Mouse (Mus musculus) myocyte (in vitro differentiated cells): Measurements from ENCODE around the gene 4930579G24Rik.

Experiments
- CEBPB ChIP-seq: IDR thresholded peaks from 2 replicates; pipeline ENCODE4 v1.6.1; 2011; ENCODE audit warnings: mild to moderate bottlenecking, moderate library complexity; ENCODE audit not compliant: poor library complexity, insufficient read depth, severe bottlenecking
- E2F4 ChIP-seq: IDR thresholded peaks from one replicate; pipeline ENCODE4 v1.6.1; 2011; ENCODE audit warnings: mild to moderate bottlenecking, control low read depth, moderate library complexity; ENCODE audit not compliant: insufficient read depth
- MAX ChIP-seq: IDR thresholded peaks from one replicate; pipeline ENCODE4 v1.6.1; 2011; ENCODE audit warnings: low read depth, mild to moderate bottlenecking, control low read depth
- MYOD1 ChIP-seq, 3 experiments: IDR thresholded peaks; one replicate each; pipeline ENCODE4 v1.6.1; 2011; ENCODE audit warnings: control low read depth in 2 of 3, low read depth in 2 of 3, mild to moderate bottlenecking in 2 of 3, moderate library complexity in 1 of 3; ENCODE audit not compliant: insufficient read length in 2 of 3, control insufficient read depth in 1 of 3
- MYOG ChIP-seq, 3 experiments: IDR thresholded peaks; one replicate each; pipeline ENCODE4 v1.6.1; 2011; ENCODE audit warnings: control low read depth in 2 of 3, low read depth in 2 of 3, mild to moderate bottlenecking in 2 of 3; ENCODE audit not compliant: insufficient read length in 2 of 3, control insufficient read depth in 1 of 3, insufficient read depth in 1 of 3
- POLR2A ChIP-seq: IDR thresholded peaks from one replicate; pipeline ENCODE4 v1.6.1; 2011; ENCODE audit warnings: low read depth, mild to moderate bottlenecking, control low read depth, moderate library complexity; ENCODE audit not compliant: insufficient read length
- POLR2AphosphoS2 ChIP-seq: IDR thresholded peaks from one replicate; pipeline ENCODE4 v1.6.1; 2011; ENCODE audit warnings: low read depth, control low read depth; ENCODE audit not compliant: insufficient read length
- REST ChIP-seq: IDR thresholded peaks from one replicate; pipeline ENCODE4 v1.6.1; 2011; ENCODE audit warnings: mild to moderate bottlenecking, control low read depth, moderate library complexity; ENCODE audit not compliant: insufficient read depth, insufficient read length
- TCF12 ChIP-seq: IDR thresholded peaks from one replicate; pipeline ENCODE4 v1.6.1; 2011; ENCODE audit warnings: mild to moderate bottlenecking, control low read depth; ENCODE audit not compliant: poor library complexity, insufficient read depth, severe bottlenecking
- TCF3 ChIP-seq: IDR thresholded peaks from one replicate; pipeline ENCODE4 v1.6.1; 2011; ENCODE audit warnings: low read depth, control low read depth; ENCODE audit not compliant: insufficient read length
- USF1 ChIP-seq: IDR thresholded peaks from one replicate; pipeline ENCODE4 v1.6.1; 2011; ENCODE audit warnings: low read depth, mild to moderate bottlenecking, control low read depth, moderate library complexity

DNA sequence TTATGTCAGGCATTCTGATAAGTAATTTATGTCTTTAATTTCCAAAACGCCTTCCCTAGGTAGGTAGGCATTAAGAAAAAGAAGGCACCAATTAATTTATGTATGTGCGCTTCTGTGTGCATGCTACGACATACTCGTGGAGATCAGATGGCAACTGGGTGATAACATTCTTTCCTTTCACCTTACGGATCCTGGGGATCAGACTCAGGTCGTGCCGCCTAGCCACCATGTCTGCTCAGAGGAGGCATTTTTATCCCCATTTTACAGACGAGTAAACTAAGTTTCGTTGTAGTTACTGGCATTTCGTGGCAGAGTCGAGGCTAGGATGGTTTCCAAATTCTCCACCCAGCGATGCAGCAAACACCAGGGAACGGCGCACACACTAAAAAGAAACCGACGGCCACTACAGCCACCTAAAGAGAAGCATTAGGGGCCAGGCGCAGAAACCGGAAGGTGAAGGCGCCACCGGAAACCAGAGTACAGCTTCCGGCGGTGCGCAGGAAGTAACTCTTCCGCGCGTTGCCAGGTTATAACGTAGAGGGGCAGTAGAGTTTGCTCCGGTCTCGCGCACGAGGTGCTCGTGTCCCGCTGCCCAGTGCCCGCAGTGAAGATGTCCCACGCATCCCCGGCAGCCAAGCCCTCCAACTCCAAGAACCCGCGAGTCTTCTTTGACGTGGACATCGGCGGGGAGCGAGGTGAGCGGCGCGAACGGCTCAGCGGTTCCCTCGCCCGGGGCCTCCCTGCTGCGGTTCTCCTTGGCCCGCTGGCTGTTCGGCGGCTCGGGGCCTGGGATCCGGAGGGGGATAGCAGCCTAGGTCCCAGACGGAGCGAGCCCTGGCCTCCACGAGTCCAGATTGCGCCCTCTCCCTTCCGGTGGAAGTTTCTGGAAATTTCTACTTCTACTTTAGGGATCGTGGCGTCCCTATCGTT lies 37.8 kb upstream of the 4930579G24Rik start, which contains the start of gene Ppid:
- TF ChIP-seq CEBPB (no peak), TCF12 (no peak), MAX (no peak), MYOD1 (IDR thresholded peaks at IDR 0.05; ENCODE audit: control insufficient read depth in 1 of 3, insufficient read length in 2 of 3, low read depth in 2 of 3) (no peak), POLR2A (peak; percentile 92), REST (no peak), MYOG (IDR thresholded peaks at IDR 0.05; ENCODE audit: control insufficient read depth in 1 of 3, insufficient read depth in 1 of 3, insufficient read length in 2 of 3, low read depth in 2 of 3) (peak in 1 of 3 experiments; percentile 4), USF1 (no peak), E2F4 (no peak), TCF3 (no peak), POLR2AphosphoS2 (peak; percentile 97)
